Mouse (Mus musculus) left cerebral cortex, postnatal 36 days (tissue): ENCODE data around the gene Rsl24d1. TPM values are rescaled to one million over a fixed set of nuclear protein-coding genes. Genes with fewer than 3 reads are reported as not detected.

Source experiments
- DNase-seq, 2 experiments: peaks; one replicate each; pipeline ENCODE4 v3.0.0; 2021 to 2022; ENCODE audit warnings: low spot score in 2 of 2, mixed read lengths in 1 of 2
- intact Hi-C: fragments of 180-260 bp; cut with DNase I; formaldehyde crosslinking; loops from one replicate; pipeline ENCODE4 v1.15.1; 2025
- total RNA-seq, 2 experiments: library from RNA; stranded (reverse); gene quantifications; 2 replicates each; pipeline ENCODE4 v1.2.3; 2021

The Rsl24d1 gene
- total RNA-seq, 2 experiments from 2014 or later = 56.2 to 56.8 TPM

GRCm38 (mm10) chr9:73165631-73166030 is 52.4 kb downstream of the Rsl24d1 start:
- no peak for DNase-seq
- intact Hi-C loops = loop anchor here (10.0 kb wide), 1 partner anchor 399 kb away; no protein-coding TSS in a partner anchor

Other genes starting within 250 kb of the Rsl24d1 start
- gene Pygo1, start 187.8 kb upstream of the Rsl24d1 start, total RNA-seq = 10 to 100 TPM; 14.3 to 17.2 TPM
- 1 to 10 TPM; 1.6 to 2.6 TPM for gene Dyx1c1, start 154.6 kb upstream of the Rsl24d1 start, total RNA-seq
- gene Gm44503, start 154.6 kb upstream of the Rsl24d1 start, total RNA-seq = not detected
- gene Ccpg1os, start 128.0 kb upstream of the Rsl24d1 start, total RNA-seq = 10 to 100 TPM in 1 of 2 experiments, 1 to 10 TPM in 1; 9.6 to 10.1 TPM
- 100 to 1,000 TPM in 1 of 2 experiments, 10 to 100 TPM in 1; 97.2 to 125 TPM for gene Ccpg1, start 128.0 kb upstream of the Rsl24d1 start, total RNA-seq
- gene Pigb, start 73.0 kb upstream of the Rsl24d1 start, total RNA-seq = 10 to 100 TPM; 14.3 to 15.7 TPM
- gene Rab27a, start 68.6 kb upstream of the Rsl24d1 start, total RNA-seq = 1 to 10 TPM; 4.8 to 9.8 TPM
- 1 to 10 TPM in 1 of 2 experiments, under 1 TPM in 1; 0.96 to 3.2 TPM for gene Khdc3, start 11.6 kb upstream of the Rsl24d1 start, total RNA-seq
- not detected for gene Gm20509, start 11.0 kb upstream of the Rsl24d1 start, total RNA-seq